Mouse (Mus musculus): Measurements from ENCODE around the gene Cckbr.

GRCm38 (mm10) chr7:105479232-105479631, 53.7 kb downstream of the Cckbr start:
- no peak for TF ChIP-seq EP300 (IDR thresholded peaks at IDR 0.05)
- TF ChIP-seq CTCF (IDR thresholded peaks at IDR 0.05), result no peak

Measured in lung, postnatal 0 days (tissue).